Mouse (Mus musculus) cerebellum, postnatal 36 days (tissue): Measurements from ENCODE around the gene Efna2.
"Not testable (repeated sequence)": the region's sequence is repeated elsewhere in the genome, so short reads cannot be mapped to it uniquely, and the experiment has no call there.

ENCODE experiments used
- DNase-seq, 2 experiments: peaks; one replicate each; pipeline ENCODE4 v3.0.0; 2021 to 2022; ENCODE audit warnings: mixed read lengths in 2 of 2

Efna2 gene

DNA sequence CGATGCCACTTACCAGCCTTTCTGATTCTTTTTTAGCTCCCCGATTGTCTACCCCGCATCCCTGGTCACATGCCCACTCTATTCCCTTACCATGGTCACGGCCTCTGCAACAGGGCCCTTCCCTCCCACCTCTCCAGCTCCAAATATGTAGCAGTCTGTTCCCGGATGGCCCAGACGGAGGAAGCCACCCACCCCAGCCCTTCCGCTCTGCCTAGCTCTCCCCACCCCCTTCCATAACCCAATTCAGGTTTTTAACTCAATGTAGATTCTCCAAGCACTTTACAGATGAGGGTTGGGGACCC, 22.6 kb upstream of the Efna2 start:
- DNase-seq: no peak

DNA sequence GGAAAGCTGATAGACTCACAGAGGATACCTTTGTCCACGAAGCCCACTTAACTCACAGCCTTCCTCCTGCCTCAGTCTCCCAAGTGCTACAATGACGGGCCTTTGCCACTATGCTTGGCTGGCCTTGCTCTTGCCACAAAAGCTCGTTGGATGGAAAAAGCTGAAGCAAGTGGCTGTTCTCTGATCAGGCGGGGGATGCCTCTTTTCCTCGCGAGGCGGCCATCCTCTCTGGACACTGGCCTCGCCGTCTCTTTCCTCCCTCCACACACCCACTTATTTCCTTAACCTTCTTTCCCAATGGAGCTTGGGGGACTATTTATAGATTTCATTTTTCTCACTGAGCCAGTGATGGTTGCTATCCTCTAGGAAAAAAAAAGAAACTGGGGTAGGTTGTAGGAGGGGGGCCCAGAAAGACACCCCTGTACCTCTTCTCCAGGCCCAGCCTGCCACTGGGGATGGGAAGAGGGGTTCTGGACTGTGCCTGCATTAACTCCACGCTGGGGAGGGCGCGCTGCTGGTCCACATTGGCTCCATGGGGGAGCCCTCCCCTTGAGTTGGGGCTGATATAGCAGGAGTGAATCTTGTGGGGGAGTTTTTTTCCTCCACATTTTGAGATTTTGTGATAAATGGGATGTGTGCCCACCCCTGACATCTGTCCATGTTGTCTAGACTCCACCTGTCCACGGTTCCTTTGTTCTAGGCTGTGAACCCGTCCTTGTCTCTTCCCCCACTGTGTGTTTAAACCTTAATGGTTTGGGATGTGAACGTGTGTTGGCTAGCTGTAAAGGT, 21.9 kb upstream of the Efna2 start:
- no peak for DNase-seq

- DNase-seq: no peak
These were observed 20.8 kb upstream of the Efna2 start for GRCm38 (mm10) chr10:80158307-80158986.

DNA sequence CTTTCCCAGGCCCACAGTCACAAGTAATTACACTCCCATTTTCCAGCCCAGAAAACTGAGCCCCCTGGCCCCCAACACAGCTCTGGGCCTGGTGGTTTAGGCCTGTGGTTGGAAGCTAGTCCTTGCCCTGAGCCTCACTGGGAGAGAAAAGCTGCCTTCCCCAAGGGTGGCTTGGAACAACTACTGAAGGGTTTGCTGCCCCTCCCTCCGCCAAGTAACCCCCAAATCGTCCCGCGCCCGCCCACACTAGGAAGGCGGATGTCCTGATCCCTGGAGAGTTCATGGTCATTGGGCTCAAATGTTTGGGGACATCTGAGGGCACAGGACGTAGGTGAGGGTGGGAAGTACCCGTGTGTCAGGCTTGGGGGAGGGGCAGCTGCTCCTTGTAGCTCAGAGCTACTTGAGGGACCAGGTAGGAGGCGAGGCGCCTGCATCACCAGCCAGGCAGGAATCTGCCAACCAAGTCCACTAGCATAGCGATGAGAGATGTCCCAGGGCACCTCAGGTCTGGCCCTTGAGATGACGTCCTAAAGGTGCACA, 20.2 kb upstream of the Efna2 start:
- DNase-seq: no peak

GRCm38 (mm10) chr10:80159561-80160454, 19.5 kb upstream of the Efna2 start:
- peak; percentile 97 to 98 for DNase-seq

GRCm38 (mm10) chr10:80160455-80161371, 18.6 kb upstream of the Efna2 start:
- DNase-seq: peak; percentile 68 to 72

DNA sequence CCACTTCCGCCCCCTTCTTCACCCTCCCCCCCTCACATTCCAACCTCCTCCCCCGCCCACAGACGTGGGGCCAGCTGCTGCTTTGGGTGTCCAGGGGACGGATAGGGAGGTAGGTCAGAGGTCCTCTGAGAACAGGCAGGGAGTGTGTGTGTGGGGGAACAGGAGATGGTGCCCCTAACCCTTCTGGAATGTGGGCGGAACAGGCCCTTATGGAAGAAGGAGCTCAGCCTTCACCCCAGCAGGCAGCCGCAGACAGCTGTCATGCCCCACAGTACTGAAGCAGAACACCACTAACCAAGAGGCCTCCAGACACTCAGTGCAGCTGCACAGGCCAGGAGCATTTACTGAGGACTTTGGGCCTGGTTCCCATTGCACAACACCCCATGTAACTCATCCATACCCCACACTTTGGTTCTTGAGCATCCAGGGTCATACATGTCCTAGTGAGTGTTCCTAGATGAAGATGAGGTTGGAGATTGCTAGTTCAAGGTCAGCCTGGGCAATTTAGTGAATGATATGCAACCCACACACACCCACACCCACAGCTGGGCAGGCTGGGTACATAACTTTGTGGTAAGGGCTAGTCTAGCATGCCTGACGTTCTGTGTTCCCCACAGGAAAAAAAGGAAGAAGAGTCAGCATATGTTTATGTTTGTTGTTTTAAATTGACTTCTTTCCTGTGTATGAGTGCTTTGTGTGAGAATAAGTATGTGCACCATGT, 17.6 kb upstream of the Efna2 start:
- no peak for DNase-seq

DNA sequence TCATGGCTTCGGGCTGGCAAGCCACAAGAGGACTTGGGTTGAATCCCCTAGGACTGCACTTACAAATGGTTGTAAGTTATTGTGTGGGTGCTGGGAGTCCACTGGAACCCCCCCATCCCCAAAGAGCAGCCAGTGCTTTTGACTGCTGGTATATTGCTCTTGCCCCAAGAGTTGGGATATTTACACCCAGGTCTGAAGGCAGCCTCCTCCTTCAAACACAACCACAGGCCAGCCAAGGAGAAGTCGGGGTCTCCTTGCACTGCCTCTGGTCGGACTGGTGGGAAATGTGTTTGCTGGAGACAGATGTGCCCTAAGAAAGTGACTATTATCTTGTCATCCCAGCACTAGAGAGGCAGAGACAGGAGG, 17.1 kb upstream of the Efna2 start:
- no peak for DNase-seq

DNA sequence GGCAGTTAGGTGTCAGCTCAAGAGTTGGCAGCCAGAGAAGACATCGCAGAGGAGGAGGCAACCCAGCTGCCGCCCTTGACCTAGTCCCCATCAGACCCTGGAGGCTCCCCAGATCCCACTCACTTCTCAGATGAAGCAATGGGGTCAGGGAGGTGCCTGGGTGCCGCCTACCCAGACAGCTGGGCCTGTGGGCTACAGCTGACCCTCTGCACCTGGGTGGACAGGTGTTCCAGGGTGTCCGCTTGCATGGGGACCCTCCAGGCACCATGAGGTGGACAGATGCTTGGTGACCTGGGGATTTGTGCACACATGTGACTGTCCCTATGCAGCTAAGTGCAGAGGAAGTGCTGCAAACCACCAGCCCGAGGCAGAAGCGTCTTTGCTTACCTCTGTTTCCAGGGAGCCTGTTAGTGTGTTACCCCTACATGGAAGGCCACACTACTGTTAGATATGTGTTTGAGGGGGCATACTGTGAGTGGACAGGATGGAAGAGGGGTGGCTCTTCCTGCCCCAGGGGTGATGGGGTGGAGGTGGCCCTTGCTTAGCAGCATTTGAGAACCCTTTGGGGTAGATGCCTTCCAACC, 16.5 kb upstream of the Efna2 start:
- no peak for DNase-seq

- DNase-seq: no peak
These were observed 15.6 kb upstream of the Efna2 start for GRCm38 (mm10) chr10:80163721-80164120.

GRCm38 (mm10) chr10:80164161-80164997, 14.9 kb upstream of the Efna2 start:
- peak; percentile 49 to 52 for DNase-seq

- DNase-seq: peak; percentile 98 to 99
These were observed 14.3 kb upstream of the Efna2 start for GRCm38 (mm10) chr10:80164998-80165344.

- DNase-seq: peak in 1 of 2 experiments; percentile 43
These were observed 13.7 kb upstream of the Efna2 start, which contains the start of gene Cirbp for GRCm38 (mm10) chr10:80165392-80166128. TSS of gene Cirbp (plus strand) at chr10:80165985.

GRCm38 (mm10) chr10:80166136-80166535, 13.1 kb upstream of the Efna2 start:
- not testable (repeated sequence) for DNase-seq

DNA sequence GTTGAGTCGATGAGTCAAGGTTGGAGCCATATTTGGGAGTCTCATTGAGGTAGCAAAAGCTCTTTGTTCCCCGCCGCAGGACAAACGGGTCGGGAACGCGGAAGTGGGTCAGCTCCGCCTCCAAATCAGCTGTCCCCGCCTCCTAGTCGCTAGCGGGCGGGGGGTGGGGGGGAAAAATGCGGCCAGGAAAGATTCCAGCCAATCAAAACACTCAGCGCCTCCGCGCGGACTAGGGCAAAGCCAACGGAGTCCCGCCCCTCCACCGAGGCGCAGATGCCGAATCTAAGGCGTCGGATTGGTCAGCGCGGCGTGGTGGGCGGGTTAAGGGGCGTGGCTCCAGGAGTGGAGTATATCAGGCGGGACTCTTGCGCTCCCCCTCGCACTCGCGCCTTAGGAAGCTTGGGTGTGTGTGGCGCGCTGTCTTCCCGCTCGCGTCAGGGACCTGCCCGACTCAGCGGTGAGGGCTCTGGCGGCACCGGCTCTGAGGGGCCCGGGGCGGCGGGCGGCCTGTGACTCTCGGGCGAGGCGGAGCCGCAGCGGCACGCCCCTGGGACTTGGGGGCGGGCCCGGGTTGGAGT, 11.7 kb upstream of the Efna2 start:
- peak; percentile 99 for DNase-seq

- DNase-seq: peak; percentile 96 to 97
These were observed 11.1 kb upstream of the Efna2 start for GRCm38 (mm10) chr10:80168038-80168661.

GRCm38 (mm10) chr10:80169070-80169469, 10.2 kb upstream of the Efna2 start:
- DNase-seq: no peak

DNA sequence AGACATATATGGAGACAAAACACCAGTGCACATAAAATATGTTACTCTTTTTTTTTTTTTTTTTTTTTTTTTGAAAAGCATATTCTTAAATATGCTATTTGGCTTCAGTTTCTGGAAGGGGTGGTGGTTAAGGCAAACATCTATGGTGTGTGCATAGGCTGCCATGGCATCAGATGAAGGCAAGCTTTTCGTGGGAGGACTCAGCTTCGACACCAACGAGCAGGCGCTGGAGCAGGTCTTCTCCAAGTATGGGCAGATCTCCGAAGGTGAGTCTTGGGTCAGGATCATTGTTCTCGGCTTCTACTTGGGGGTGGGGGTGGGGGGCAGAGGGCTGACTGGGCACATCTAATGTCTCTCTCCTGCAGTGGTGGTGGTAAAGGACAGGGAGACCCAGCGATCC, 9.6 kb upstream of the Efna2 start:
- DNase-seq: no peak
